ENCODE assay signal across 9 mouse cellular contexts in genomic region chr13:54242380-54242779, GRCm38 (mm10). TPM values are rescaled to one million over a fixed set of nuclear protein-coding genes. Genes with fewer than 3 reads are reported as not detected.
DNase-seq lines count a peak whose midpoint lies in the region; ATAC-seq and TF ChIP-seq lines count a peak whose summit lies in the region.
"Had no signal": no experiment of that assay in that cellular context is flagged by ENCODE, and none has a peak within 500 bp of the region (broad histone marks: within the 10 kb centered on the region; RNA-seq: fewer than 3 reads in every experiment).

No protein-coding gene starts in this region.

- DNase-seq in cerebellum, postnatal 25 days, result peak; percentile 20 to 40
- DNase-seq in cerebellum, adult 9-11 months, result no peak
- peak; percentile 62 to 64 for DNase-seq in right cerebral cortex, adult 2 months (ENCODE audit: low spot score in 2 of 2)
- DNase-seq in right cerebral cortex, postnatal 10 days (ENCODE audit: low spot score in 2 of 2), result no peak
- DNase-seq in spleen, postnatal 4 days (ENCODE audit: low spot score in 2 of 2), result peak; percentile 38 to 73
- DNase-seq in cerebellum, postnatal 4 days (ENCODE audit: low spot score in 2 of 2), result no peak

- 76% methylated on average over 5 of the region's 5 CpGs for WGBS in midbrain, embryonic 13.5 days

- peaks cover 2% of the 10 kb centered on the region; the same call in 1 of the 2 replicates for H3K4me1 ChIP-seq in cortical plate, adult 2 months (ENCODE audit: control insufficient read depth, insufficient read depth, low read length)
- peaks cover 6% of the 10 kb centered on the region; the same call in 1 of the 2 replicates for H3K4me1 ChIP-seq in midbrain, embryonic 13.5 days (replicated peaks)
- H3K4me1 ChIP-seq: liver, embryonic 15.5 days had no signal

- H3K27ac ChIP-seq in cortical plate, adult 2 months (ENCODE audit: insufficient read depth, low read length), result no peak overlapping the region
- no peak overlapping the region for H3K27ac ChIP-seq in midbrain, embryonic 13.5 days
- H3K27ac ChIP-seq: liver, embryonic 15.5 days had no signal

- H3K36me3 ChIP-seq in midbrain, embryonic 13.5 days, result no peaks in the 10 kb centered on the region
- H3K36me3 ChIP-seq: liver, embryonic 15.5 days had no signal

- no peak overlapping the region for H3K9ac ChIP-seq in midbrain, embryonic 13.5 days (replicated peaks)
- H3K9ac ChIP-seq: liver, embryonic 15.5 days had no signal

- H3K27me3 ChIP-seq in midbrain, embryonic 13.5 days, result 0 out of 2 replicates have a peak, but pooled peaks cover 4% of the 10 kb centered on the region

- no peaks in the 10 kb centered on the region for H3K9me3 ChIP-seq in midbrain, embryonic 13.5 days
- H3K9me3 ChIP-seq: liver, embryonic 15.5 days had no signal

- no peak overlapping the region for H3K4me3 ChIP-seq in cortical plate, adult 2 months (ENCODE audit: insufficient read depth, low read length)
- no peak overlapping the region for H3K4me3 ChIP-seq in midbrain, embryonic 13.5 days (replicated peaks)
- H3K4me3 ChIP-seq: liver, embryonic 15.5 days had no signal

- TF ChIP-seq POLR2A in cortical plate, adult 2 months (IDR thresholded peaks at IDR 0.05; ENCODE audit: extremely low read depth, insufficient read depth, low read length), result no peak

- no peak overlapping the region for H3K4me2 ChIP-seq in midbrain, embryonic 13.5 days (replicated peaks)
- H3K4me2 ChIP-seq: liver, embryonic 15.5 days had no signal

- no peak for ATAC-seq in midbrain, embryonic 13.5 days

- TF ChIP-seq CTCF in cortical plate, adult 2 months (IDR thresholded peaks at IDR 0.05; ENCODE audit: extremely low read depth, insufficient read depth, low read length), result peak; percentile 51; the same call in 1 of the 2 replicates

RNA-seq across cellular contexts. Expression of gene Hrh2, which starts 50.5 kb away (rescaled TPM):
- 13.3 and 14.2 TPM in 2 replicates for polyA plus RNA-seq in cortical plate, adult 2 months (2012; rRNA removed)
- 0.28 and 0.40 TPM in 2 replicates for polyA plus RNA-seq in midbrain, embryonic 13.5 days (2015; fragmentation: Nextera tagmentation; extraction: Ambion mirVana)

Comparison
In these comparisons a context has a peak if more than half of its experiments do, and no peak if none do; other contexts are left out.
1. DNase-seq: peak in cerebellum, postnatal 25 days (2 of 2), right cerebral cortex, adult 2 months (2 of 2) and spleen, postnatal 4 days (2 of 2); none in cerebellum, adult 9-11 months (single experiment), right cerebral cortex, postnatal 10 days (0 of 2) and cerebellum, postnatal 4 days (0 of 2).
2. RNA of gene Hrh2, which starts 50.5 kb away (polyA plus RNA-seq): 13.3 to 14.2 TPM in cortical plate, adult 2 months; 0.28 to 0.40 TPM in midbrain, embryonic 13.5 days; every median in the first group is over 10 times any median in the second.